Mouse (Mus musculus): ENCODE measurements around the gene Fbxo30. TPM values are rescaled to one million over a fixed set of nuclear protein-coding genes. Genes with fewer than 3 reads are reported as not detected.

Gene Fbxo30
- 4.5 TPM for polyA plus RNA-seq (2017; shearing (Covaris generic))

GRCm38 (mm10) chr10:11280578-11281463, at the start of gene Fbxo30:
Gene Fbxo30 (plus strand): TSS chr10:11281330.

GRCm38 (mm10) chr10:11343205-11344141, 62.3 kb downstream of the Fbxo30 start, which contains the start of gene Epm2a:
Gene Epm2a (plus strand): TSS chr10:11343404.

Other genes with a start within 250 kb of the Fbxo30 start
- gene Grm1, start 199.0 kb upstream of the Fbxo30 start, polyA plus RNA-seq (2017; shearing (Covaris generic)): not detected
- gene Shprh, start 131.9 kb upstream of the Fbxo30 start, polyA plus RNA-seq (2017; shearing (Covaris generic)): 45.5 TPM
- 0.05 TPM for gene Epm2a, start 62.1 kb downstream of the Fbxo30 start, polyA plus RNA-seq (2017; shearing (Covaris generic))

All from CD4-positive, CD25-positive, alpha-beta regulatory T cell (primary cell).